Mouse (Mus musculus): Measurements from ENCODE around the gene Cep57l1. TPM values are rescaled to one million over a fixed set of nuclear protein-coding genes. Genes with fewer than 3 reads are reported as not detected.

Cep57l1 gene
- polyA plus RNA-seq, 1 experiment from 2014 or later = 20.7 TPM

- H3K4me3 ChIP-seq = no peak overlapping the region
- H3K4me1 ChIP-seq (replicated peaks) = peaks cover 27% of the 10 kb centered on the region
- DNase-seq (ENCODE audit: low spot score) = no peak
- no peaks in the 10 kb centered on the region for H3K9me3 ChIP-seq
- 87% methylated on average over 14 of the region's 14 CpGs for WGBS
- H3K36me3 ChIP-seq = no peaks in the 10 kb centered on the region
- H3K27me3 ChIP-seq (ENCODE audit: insufficient read depth, poor library complexity, severe bottlenecking) = no peaks in the 10 kb centered on the region
- H3K27ac ChIP-seq = no peak overlapping the region
These were observed 94.1 kb downstream of the Cep57l1 start for GRCm38 (mm10) chr10:41715557-41715956.

DNA sequence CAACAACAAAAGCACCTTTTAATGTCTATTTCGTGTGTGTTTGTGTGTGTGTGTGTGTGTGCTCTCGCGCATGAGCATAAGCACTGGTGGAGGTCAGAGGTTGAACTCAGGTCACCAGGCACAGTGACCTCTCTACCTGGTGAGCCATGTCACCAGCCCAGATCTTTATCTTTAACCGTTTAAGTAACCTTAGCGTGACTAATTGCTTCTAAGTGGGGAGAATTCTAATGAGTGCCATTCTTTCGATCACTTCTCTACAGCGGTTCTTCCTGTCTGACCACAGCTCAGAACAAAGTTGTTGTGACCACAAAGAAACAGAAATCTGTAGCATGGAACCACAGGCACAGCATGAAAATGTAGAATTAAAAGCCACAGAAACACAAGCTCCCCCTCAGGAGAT, 98.2 kb downstream of the Cep57l1 start:
- Histone ChIP-seq H3K4me3 (no peak overlapping the region), H3K9me3 (no peaks in the 10 kb centered on the region), H3K27me3 (ENCODE audit: insufficient read depth, poor library complexity, severe bottlenecking) (no peaks in the 10 kb centered on the region), H3K27ac (no peak overlapping the region), H3K36me3 (no peaks in the 10 kb centered on the region), H3K4me1 (replicated peaks) (peaks cover 22% of the 10 kb centered on the region)
- no peak for DNase-seq (ENCODE audit: low spot score)
- WGBS = 37% methylated on average over 7 of the region's 7 CpGs

- 95% methylated on average over 8 of the region's 8 CpGs for WGBS
- peaks cover 15% of the 10 kb centered on the region for H3K4me1 ChIP-seq (replicated peaks)
- DNase-seq (ENCODE audit: low spot score) = no peak
These were observed 98.9 kb downstream of the Cep57l1 start for GRCm38 (mm10) chr10:41710773-41711172.

DNA sequence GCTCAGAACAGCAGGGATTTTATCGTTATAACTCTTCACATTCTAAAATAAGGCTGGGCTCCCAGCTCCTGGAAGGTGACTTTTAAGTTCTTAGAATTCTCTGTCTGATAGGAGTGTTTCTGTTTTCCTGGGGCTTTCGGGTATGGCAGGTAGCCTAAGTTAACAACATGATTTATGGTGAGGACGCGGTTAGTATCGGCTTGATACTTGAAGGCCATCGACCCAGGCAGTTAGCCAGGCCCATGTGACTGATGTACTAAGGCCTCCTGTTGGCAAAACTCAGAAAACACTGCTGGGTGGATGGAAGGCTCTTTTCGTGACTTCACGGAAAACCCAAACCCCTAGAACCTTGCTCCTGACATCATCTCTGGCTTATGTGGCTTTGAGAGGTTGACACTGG, 100.3 kb downstream of the Cep57l1 start:
- H3K4me3 ChIP-seq = no peak overlapping the region
- no peaks in the 10 kb centered on the region for H3K36me3 ChIP-seq
- WGBS = 94% methylated on average over 8 of the region's 8 CpGs
- no peaks in the 10 kb centered on the region for H3K27me3 ChIP-seq (ENCODE audit: insufficient read depth, poor library complexity, severe bottlenecking)
- DNase-seq (ENCODE audit: low spot score) = no peak
- no peak overlapping the region for H3K27ac ChIP-seq
- peaks cover 8% of the 10 kb centered on the region for H3K4me1 ChIP-seq (replicated peaks)
- no peaks in the 10 kb centered on the region for H3K9me3 ChIP-seq

More at GRCm38 (mm10) chr10:41710773-41711172, 98.9 kb downstream of the Cep57l1 start:
- Histone ChIP-seq H3K36me3 (no peaks in the 10 kb centered on the region), H3K27ac (no peak overlapping the region), H3K9me3 (no peaks in the 10 kb centered on the region), H3K4me3 (no peak overlapping the region), H3K27me3 (ENCODE audit: insufficient read depth, poor library complexity, severe bottlenecking) (no peaks in the 10 kb centered on the region)

- Histone ChIP-seq H3K4me3 (no peak overlapping the region), H3K27ac (no peak overlapping the region), H3K36me3 (no peaks in the 10 kb centered on the region), H3K9me3 (no peaks in the 10 kb centered on the region), H3K4me1 (replicated peaks) (no peaks in the 10 kb centered on the region), H3K27me3 (ENCODE audit: insufficient read depth, poor library complexity, severe bottlenecking) (no peaks in the 10 kb centered on the region)
- 85% methylated on average over 5 of the region's 5 CpGs for WGBS
- DNase-seq (ENCODE audit: low spot score) = no peak
These were observed 110.0 kb downstream of the Cep57l1 start for GRCm38 (mm10) chr10:41699669-41700068.

DNA sequence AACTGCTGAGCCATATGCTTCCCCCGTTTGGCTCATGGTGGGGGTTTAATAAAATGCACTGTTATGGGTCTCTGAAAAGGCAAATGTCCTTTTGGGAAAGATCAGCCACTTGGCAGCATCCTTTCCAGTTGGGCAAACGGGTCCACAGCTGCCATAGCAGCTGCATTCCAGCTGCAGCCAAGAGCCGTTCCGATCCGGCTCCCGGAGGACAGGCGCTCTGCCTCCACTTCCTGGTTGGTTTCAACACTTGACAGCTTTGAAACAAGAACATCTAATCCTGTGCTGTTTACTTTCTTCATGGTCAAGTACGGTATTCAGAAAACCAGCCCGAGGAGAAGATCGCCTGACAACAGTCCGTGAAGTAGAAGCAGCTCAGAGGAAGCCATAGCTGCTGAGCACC, 112.6 kb downstream of the Cep57l1 start:
- H3K36me3 ChIP-seq = no peaks in the 10 kb centered on the region
- H3K9me3 ChIP-seq = no peaks in the 10 kb centered on the region
- H3K4me1 ChIP-seq (replicated peaks) = no peaks in the 10 kb centered on the region
- no peak for DNase-seq (ENCODE audit: low spot score)
- H3K27ac ChIP-seq = no peak overlapping the region
- H3K27me3 ChIP-seq (ENCODE audit: insufficient read depth, poor library complexity, severe bottlenecking) = no peaks in the 10 kb centered on the region
- no peak overlapping the region for H3K4me3 ChIP-seq
- 86% methylated on average over 11 of the region's 11 CpGs for WGBS

- Histone ChIP-seq H3K27me3 (ENCODE audit: insufficient read depth, poor library complexity, severe bottlenecking) (peaks cover 6% of the 10 kb centered on the region; the same call in 1 of the 2 replicates), H3K4me3 (no peak overlapping the region), H3K9me3 (peaks cover 8% of the 10 kb centered on the region; the same call in 1 of the 2 replicates), H3K27ac (no peak overlapping the region), H3K36me3 (no peaks in the 10 kb centered on the region), H3K4me1 (replicated peaks) (no peaks in the 10 kb centered on the region; the same call in 1 of the 2 replicates)
- DNase-seq (ENCODE audit: low spot score) = no peak
- 77% methylated on average over 4 of the region's 4 CpGs for whole genome bisulfite sequencing
These were observed 118.7 kb downstream of the Cep57l1 start for GRCm38 (mm10) chr10:41690978-41691377.

DNA sequence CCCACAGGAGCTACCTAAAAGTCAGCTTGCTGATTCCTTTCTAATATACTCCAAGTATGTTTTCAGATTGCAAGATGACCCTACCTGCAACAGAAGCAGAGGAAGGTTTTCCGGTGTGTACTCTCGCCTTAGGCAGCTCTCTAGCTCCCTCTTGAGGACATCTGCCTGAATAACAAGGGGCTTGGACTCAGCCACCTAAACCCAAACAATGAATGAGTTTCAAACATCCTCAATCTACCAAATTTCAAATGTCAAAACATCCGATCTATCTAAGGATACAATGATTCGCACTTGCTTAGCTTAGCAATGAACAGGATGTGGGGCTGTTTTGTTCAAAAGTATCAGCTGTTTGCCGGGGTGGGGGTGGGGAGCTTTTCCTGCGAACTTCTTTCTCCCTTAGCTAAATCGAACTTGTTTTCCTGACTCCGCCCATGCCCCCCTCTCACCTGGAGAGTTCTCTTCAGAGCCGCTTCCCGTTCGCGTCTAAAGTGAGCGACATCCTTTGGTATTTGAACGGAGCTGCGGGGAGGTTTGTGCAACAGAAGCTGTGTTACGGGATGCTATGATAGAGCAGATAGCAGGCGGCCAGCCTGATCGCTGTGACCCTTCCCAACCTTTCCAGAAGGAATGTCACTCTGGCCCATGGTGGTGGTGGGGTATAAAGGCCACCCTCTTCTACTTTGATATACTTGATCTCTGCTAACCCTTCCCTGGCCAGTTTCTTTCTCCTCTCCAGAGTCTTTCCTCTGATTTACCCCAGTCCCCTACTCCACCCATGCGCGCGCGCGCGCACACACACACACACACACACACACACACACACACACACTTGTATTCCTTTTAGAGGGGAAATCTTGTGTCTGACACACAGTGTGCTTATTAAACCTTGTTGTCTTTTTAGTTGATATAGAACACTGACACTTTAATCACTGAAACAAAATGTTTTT, 119.5 kb downstream of the Cep57l1 start:
- H3K36me3 ChIP-seq = no peaks in the 10 kb centered on the region
- 24% methylated on average over 24 of the region's 24 CpGs for WGBS
- DNase-seq (ENCODE audit: low spot score) = peak; percentile 66
- H3K4me3 ChIP-seq = peak overlapping the region; percentile 57
- peaks cover 14% of the 10 kb centered on the region for H3K27me3 ChIP-seq (ENCODE audit: insufficient read depth, poor library complexity, severe bottlenecking)
- H3K9me3 ChIP-seq = peaks cover 8% of the 10 kb centered on the region; the same call in 1 of the 2 replicates
- H3K27ac ChIP-seq = peak overlapping the region; percentile 50
- H3K4me1 ChIP-seq (replicated peaks) = no peaks in the 10 kb centered on the region; the same call in 1 of the 2 replicates

- Histone ChIP-seq H3K4me3 (peak overlapping the region; percentile 36), H3K4me1 (replicated peaks) (peaks cover 7% of the 10 kb centered on the region), H3K27ac (no peak overlapping the region), H3K9me3 (peaks cover 8% of the 10 kb centered on the region; the same call in 1 of the 2 replicates), H3K36me3 (no peaks in the 10 kb centered on the region), H3K27me3 (ENCODE audit: insufficient read depth, poor library complexity, severe bottlenecking) (peaks cover 29% of the 10 kb centered on the region)
- WGBS = 4% methylated on average over 21 of the region's 21 CpGs
- peak; percentile 26 for DNase-seq (ENCODE audit: low spot score)
These were observed 125.1 kb downstream of the Cep57l1 start for GRCm38 (mm10) chr10:41684548-41684996.

- H3K4me3 ChIP-seq = no peak overlapping the region
- peak; percentile 83 for DNase-seq (ENCODE audit: low spot score)
- H3K4me1 ChIP-seq (replicated peaks) = peaks cover 16% of the 10 kb centered on the region
- peaks cover 29% of the 10 kb centered on the region for H3K27me3 ChIP-seq (ENCODE audit: insufficient read depth, poor library complexity, severe bottlenecking)
- peaks cover 5% of the 10 kb centered on the region; the same call in 1 of the 2 replicates for H3K9me3 ChIP-seq
- H3K36me3 ChIP-seq = no peaks in the 10 kb centered on the region
- H3K27ac ChIP-seq = no peak overlapping the region
- WGBS = 47% methylated on average over 16 of the region's 16 CpGs
These were observed 126.9 kb downstream of the Cep57l1 start for GRCm38 (mm10) chr10:41682546-41683393.

- peaks cover 8% of the 10 kb centered on the region for H3K27me3 ChIP-seq (ENCODE audit: insufficient read depth, poor library complexity, severe bottlenecking)
These were observed 130.8 kb downstream of the Cep57l1 start for GRCm38 (mm10) chr10:41678746-41679360.

DNA sequence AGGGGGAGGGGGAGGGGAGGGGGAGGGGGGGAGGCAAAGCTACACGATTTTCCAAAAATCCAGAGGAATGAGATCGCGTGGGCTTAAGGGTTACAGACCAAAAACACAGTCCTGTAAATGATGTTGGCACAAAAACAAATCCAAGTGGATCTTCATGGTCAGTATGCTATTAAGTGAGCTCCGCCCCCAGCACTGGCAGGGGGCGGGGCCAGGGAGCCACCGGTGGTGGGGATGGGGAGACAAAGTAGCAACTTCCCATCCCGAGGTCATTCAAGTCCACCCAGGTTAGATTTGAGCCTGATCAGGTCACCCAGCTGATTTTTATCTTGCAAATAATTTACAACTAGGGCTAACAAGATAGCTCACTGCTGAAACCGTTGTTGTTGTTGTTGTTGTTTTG, 132.3 kb downstream of the Cep57l1 start:
- 62% methylated on average over 8 of the region's 8 CpGs for WGBS
- Histone ChIP-seq H3K27me3 (ENCODE audit: insufficient read depth, poor library complexity, severe bottlenecking) (no peaks in the 10 kb centered on the region), H3K9me3 (no peaks in the 10 kb centered on the region), H3K36me3 (no peaks in the 10 kb centered on the region), H3K4me1 (replicated peaks) (peaks cover 14% of the 10 kb centered on the region), H3K27ac (no peak overlapping the region), H3K4me3 (no peak overlapping the region)
- DNase-seq (ENCODE audit: low spot score) = no peak

More at GRCm38 (mm10) chr10:41678746-41679360, 130.8 kb downstream of the Cep57l1 start:
- no peaks in the 10 kb centered on the region for H3K9me3 ChIP-seq
- H3K36me3 ChIP-seq = no peaks in the 10 kb centered on the region
- peaks cover 14% of the 10 kb centered on the region for H3K4me1 ChIP-seq (replicated peaks)
- peak; percentile 83 for DNase-seq (ENCODE audit: low spot score)
- H3K4me3 ChIP-seq = peak overlapping the region; percentile 31
- peak overlapping the region; percentile 69 for H3K27ac ChIP-seq
- WGBS = 25% methylated on average over 18 of the region's 18 CpGs
